Mouse (Mus musculus): Measurements from ENCODE around the gene Apol7a. TPM values are rescaled to one million over a fixed set of nuclear protein-coding genes. Genes with fewer than 3 reads are reported as not detected.
"Not testable (repeated sequence)": the region's sequence is repeated elsewhere in the genome, so short reads cannot be mapped to it uniquely, and the experiment has no call there.

Gene Apol7a
- polyA plus RNA-seq, 1 experiment from 2014 or later = 2.8 TPM

GRCm38 (mm10) chr15:77415653-77416052 lies 16.7 kb upstream of the Apol7a start:
- ATAC-seq (ENCODE audit: insufficient number of reproducible peaks, insufficient read depth, low FRiP score, low read depth); H3K9me3 ChIP-seq (ENCODE audit: control insufficient read depth, low read depth, low read length): not testable (repeated sequence)
- WGBS = 68% methylated on average over 2 of the region's 2 CpGs

GRCm38 (mm10) chr15:77412695-77413094 lies 13.8 kb upstream of the Apol7a start:
- H3K4me3 ChIP-seq (ENCODE audit: low read depth, low read length); H3K36me3 ChIP-seq (ENCODE audit: control insufficient read depth, insufficient read depth, low read length); H3K27me3 ChIP-seq (ENCODE audit: control insufficient read depth, insufficient read depth, low read length); H3K4me2 ChIP-seq (replicated peaks; ENCODE audit: low read depth, low read length); H3K9me3 ChIP-seq (ENCODE audit: control insufficient read depth, low read depth, low read length); H3K9ac ChIP-seq (replicated peaks; ENCODE audit: low read depth, low read length); ATAC-seq (ENCODE audit: insufficient number of reproducible peaks, insufficient read depth, low FRiP score, low read depth); H3K4me1 ChIP-seq (ENCODE audit: control insufficient read depth, insufficient read depth, low read length); H3K27ac ChIP-seq (ENCODE audit: low read length): not testable (repeated sequence)
- 28% methylated on average over 4 of the region's 4 CpGs for WGBS

More at GRCm38 (mm10) chr15:77415653-77416052, 16.7 kb upstream of the Apol7a start:
- not testable (repeated sequence) for H3K9ac ChIP-seq (replicated peaks; ENCODE audit: low read depth, low read length); H3K4me1 ChIP-seq (ENCODE audit: control insufficient read depth, insufficient read depth, low read length); H3K27me3 ChIP-seq (ENCODE audit: control insufficient read depth, insufficient read depth, low read length); H3K4me2 ChIP-seq (replicated peaks; ENCODE audit: low read depth, low read length); H3K36me3 ChIP-seq (ENCODE audit: control insufficient read depth, insufficient read depth, low read length); H3K27ac ChIP-seq (ENCODE audit: low read length); H3K4me3 ChIP-seq (ENCODE audit: low read depth, low read length)

- H3K9ac ChIP-seq (replicated peaks; ENCODE audit: low read depth, low read length); H3K27me3 ChIP-seq (ENCODE audit: control insufficient read depth, insufficient read depth, low read length); H3K4me2 ChIP-seq (replicated peaks; ENCODE audit: low read depth, low read length); ATAC-seq (ENCODE audit: insufficient number of reproducible peaks, insufficient read depth, low FRiP score, low read depth); H3K4me1 ChIP-seq (ENCODE audit: control insufficient read depth, insufficient read depth, low read length); H3K27ac ChIP-seq (ENCODE audit: low read length); H3K9me3 ChIP-seq (ENCODE audit: control insufficient read depth, low read depth, low read length); H3K4me3 ChIP-seq (ENCODE audit: low read depth, low read length); H3K36me3 ChIP-seq (ENCODE audit: control insufficient read depth, insufficient read depth, low read length): not testable (repeated sequence)
- 100% methylated on average over 1 of the region's 4 CpGs for WGBS
Measured at GRCm38 (mm10) chr15:77411035-77411434, 12.1 kb upstream of the Apol7a start, which contains the start of gene Apol9a. Gene Apol9a, minus strand, starts transcription at chr15:77411135.

- not testable (repeated sequence) for H3K27me3 ChIP-seq (ENCODE audit: control insufficient read depth, insufficient read depth, low read length); H3K36me3 ChIP-seq (ENCODE audit: control insufficient read depth, insufficient read depth, low read length); H3K4me1 ChIP-seq (ENCODE audit: control insufficient read depth, insufficient read depth, low read length); ATAC-seq (ENCODE audit: insufficient number of reproducible peaks, insufficient read depth, low FRiP score, low read depth); H3K9ac ChIP-seq (replicated peaks; ENCODE audit: low read depth, low read length); H3K4me2 ChIP-seq (replicated peaks; ENCODE audit: low read depth, low read length); H3K27ac ChIP-seq (ENCODE audit: low read length); H3K9me3 ChIP-seq (ENCODE audit: control insufficient read depth, low read depth, low read length); H3K4me3 ChIP-seq (ENCODE audit: low read depth, low read length)
- WGBS = 65% methylated on average over 10 of the region's 10 CpGs
Measured at GRCm38 (mm10) chr15:77406370-77406769, 7.5 kb upstream of the Apol7a start.

- not testable (repeated sequence) for H3K9me3 ChIP-seq (ENCODE audit: control insufficient read depth, low read depth, low read length); H3K4me2 ChIP-seq (replicated peaks; ENCODE audit: low read depth, low read length); H3K4me1 ChIP-seq (ENCODE audit: control insufficient read depth, insufficient read depth, low read length); H3K27me3 ChIP-seq (ENCODE audit: control insufficient read depth, insufficient read depth, low read length); H3K27ac ChIP-seq (ENCODE audit: low read length); H3K9ac ChIP-seq (replicated peaks; ENCODE audit: low read depth, low read length); H3K36me3 ChIP-seq (ENCODE audit: control insufficient read depth, insufficient read depth, low read length); H3K4me3 ChIP-seq (ENCODE audit: low read depth, low read length)
- peak; percentile 83 for ATAC-seq (ENCODE audit: insufficient number of reproducible peaks, insufficient read depth, low FRiP score, low read depth)
- WGBS = 37% methylated on average over 11 of the region's 11 CpGs
Measured at GRCm38 (mm10) chr15:77397450-77398132, 1.3 kb downstream of the Apol7a start.

GRCm38 (mm10) chr15:77393832-77394231 lies 5.1 kb downstream of the Apol7a start:
- WGBS = 60% methylated on average over 3 of the region's 3 CpGs

GRCm38 (mm10) chr15:77387462-77387861 lies 11.4 kb downstream of the Apol7a start:
- 86% methylated on average over 2 of the region's 2 CpGs for WGBS
- no peak for ATAC-seq (ENCODE audit: insufficient number of reproducible peaks, insufficient read depth, low FRiP score, low read depth)
- Histone ChIP-seq H3K4me3 (ENCODE audit: low read depth, low read length) (no peak overlapping the region), H3K36me3 (ENCODE audit: control insufficient read depth, insufficient read depth, low read length) (no peaks in the 10 kb centered on the region), H3K9ac (replicated peaks; ENCODE audit: low read depth, low read length) (no peak overlapping the region), H3K4me1 (ENCODE audit: control insufficient read depth, insufficient read depth, low read length) (no peaks in the 10 kb centered on the region), H3K4me2 (replicated peaks; ENCODE audit: low read depth, low read length) (no peak overlapping the region), H3K9me3 (ENCODE audit: control insufficient read depth, low read depth, low read length) (no peaks in the 10 kb centered on the region), H3K27ac (ENCODE audit: low read length) (no peak overlapping the region), H3K27me3 (ENCODE audit: control insufficient read depth, insufficient read depth, low read length) (no peaks in the 10 kb centered on the region)

More at GRCm38 (mm10) chr15:77393832-77394231, 5.1 kb downstream of the Apol7a start:
- H3K27ac ChIP-seq (ENCODE audit: low read length); H3K27me3 ChIP-seq (ENCODE audit: control insufficient read depth, insufficient read depth, low read length); H3K36me3 ChIP-seq (ENCODE audit: control insufficient read depth, insufficient read depth, low read length); H3K4me1 ChIP-seq (ENCODE audit: control insufficient read depth, insufficient read depth, low read length); H3K4me2 ChIP-seq (replicated peaks; ENCODE audit: low read depth, low read length); ATAC-seq (ENCODE audit: insufficient number of reproducible peaks, insufficient read depth, low FRiP score, low read depth); H3K4me3 ChIP-seq (ENCODE audit: low read depth, low read length); H3K9ac ChIP-seq (replicated peaks; ENCODE audit: low read depth, low read length); H3K9me3 ChIP-seq (ENCODE audit: control insufficient read depth, low read depth, low read length): not testable (repeated sequence)

GRCm38 (mm10) chr15:77384340-77385030 lies 14.4 kb downstream of the Apol7a start:
- WGBS = 88% methylated on average over 7 of the region's 7 CpGs
- Histone ChIP-seq H3K27ac (ENCODE audit: low read length) (no peak overlapping the region), H3K9me3 (ENCODE audit: control insufficient read depth, low read depth, low read length) (no peaks in the 10 kb centered on the region), H3K27me3 (ENCODE audit: control insufficient read depth, insufficient read depth, low read length) (no peaks in the 10 kb centered on the region), H3K36me3 (ENCODE audit: control insufficient read depth, insufficient read depth, low read length) (no peaks in the 10 kb centered on the region), H3K9ac (replicated peaks; ENCODE audit: low read depth, low read length) (no peak overlapping the region), H3K4me1 (ENCODE audit: control insufficient read depth, insufficient read depth, low read length) (no peaks in the 10 kb centered on the region), H3K4me2 (replicated peaks; ENCODE audit: low read depth, low read length) (no peak overlapping the region), H3K4me3 (ENCODE audit: low read depth, low read length) (no peak overlapping the region)
- ATAC-seq (ENCODE audit: insufficient number of reproducible peaks, insufficient read depth, low FRiP score, low read depth) = no peak
